Mouse (Mus musculus) layer of hippocampus, postnatal 25 days (tissue): ENCODE results near the gene Myh7. TPM values are rescaled to one million over a fixed set of nuclear protein-coding genes. Genes with fewer than 3 reads are reported as not detected.
"Not testable (repeated sequence)": the region's sequence is repeated elsewhere in the genome, so short reads cannot be mapped to it uniquely, and the experiment has no call there.

Experiments used
- DNase-seq, 2 experiments: peaks; one replicate each; pipeline ENCODE4 v3.0.0; 2022; ENCODE audit warnings: mixed read lengths in 2 of 2, low spot score in 1 of 2; ENCODE audit errors: extremely low spot score in 1 of 2
- total RNA-seq, 2 experiments: library from RNA; stranded (reverse); gene quantifications; 2 replicates each; pipeline ENCODE4 v1.2.3; 2021

Gene Myh7
- total RNA-seq, 2 experiments from 2014 or later, result 7.8 to 10.3 TPM

- DNase-seq, result not testable (repeated sequence)
These were observed 47.4 kb downstream of the Myh7 start for GRCm38 (mm10) chr14:54947008-54947407.

- DNase-seq, result no peak
These were observed 48.3 kb downstream of the Myh7 start for GRCm38 (mm10) chr14:54945975-54946704.

- no peak for DNase-seq
These were observed 49.5 kb downstream of the Myh7 start for GRCm38 (mm10) chr14:54944939-54945338.

- no peak for DNase-seq
These were observed 50.5 kb downstream of the Myh7 start for GRCm38 (mm10) chr14:54943971-54944370.

GRCm38 (mm10) chr14:54942479-54942878 is 51.9 kb downstream of the Myh7 start:
- no peak for DNase-seq

GRCm38 (mm10) chr14:54941024-54941978 is 53.1 kb downstream of the Myh7 start:
- DNase-seq, result no peak

GRCm38 (mm10) chr14:54940176-54940530 is 54.3 kb downstream of the Myh7 start:
- no peak for DNase-seq

- peak in 1 of 2 experiments; percentile 65 for DNase-seq
These were observed 54.8 kb downstream of the Myh7 start for GRCm38 (mm10) chr14:54939434-54940175.

GRCm38 (mm10) chr14:54938431-54939219 is 55.8 kb downstream of the Myh7 start:
- no peak for DNase-seq

- no peak for DNase-seq
These were observed 56.9 kb downstream of the Myh7 start for GRCm38 (mm10) chr14:54937361-54938182.

- no peak for DNase-seq
These were observed 57.6 kb downstream of the Myh7 start for GRCm38 (mm10) chr14:54936831-54937160.

- DNase-seq, result peak; percentile 24 to 53
These were observed 58.3 kb downstream of the Myh7 start, which contains the start of gene Cmtm5 for GRCm38 (mm10) chr14:54935904-54936830. Gene Cmtm5, plus strand, starts transcription at chr14:54936261.

- no peak for DNase-seq
These were observed 61.7 kb downstream of the Myh7 start, which contains the start of gene Il25 for GRCm38 (mm10) chr14:54932645-54933150. Gene Il25, plus strand, starts transcription at chr14:54932695.

- DNase-seq, result no peak
These were observed 64.0 kb downstream of the Myh7 start for GRCm38 (mm10) chr14:54930431-54930830.

GRCm38 (mm10) chr14:54929801-54930200 is 64.6 kb downstream of the Myh7 start:
- no peak for DNase-seq

GRCm38 (mm10) chr14:54927296-54927695 is 67.1 kb downstream of the Myh7 start:
- no peak for DNase-seq

- peak; percentile 33 to 37 for DNase-seq
These were observed 67.8 kb downstream of the Myh7 start for GRCm38 (mm10) chr14:54926401-54927158.
